Mouse (Mus musculus) ES-E14 (cell line): Measurements from ENCODE around the gene Plxnb1. TPM values are rescaled to one million over a fixed set of nuclear protein-coding genes. Genes with fewer than 3 reads are reported as not detected.

ENCODE experiments used
- DNase-seq: peaks from one replicate; pipeline ENCODE4 v3.0.0-alpha.2; 2013; ENCODE audit warnings: low read depth, low spot score
- H3K27ac ChIP-seq: 2 replicates; pipeline ENCODE4 v1.5.1; 2012; ENCODE audit warnings: low read depth, mild to moderate bottlenecking, low read length, moderate library complexity, mixed read lengths; ENCODE audit not compliant: poor library complexity, insufficient read depth, severe bottlenecking
- H3K36me3 ChIP-seq: 2 replicates; pipeline ENCODE4 v1.6.1; 2012; ENCODE audit warnings: mild to moderate bottlenecking, low read length, moderate library complexity, mixed read lengths; ENCODE audit not compliant: control insufficient read depth, poor library complexity, insufficient read depth, severe bottlenecking
- H3K4me1 ChIP-seq, 2 experiments: fragments of 150-350 bp in 1 of 2; sonication (generic) in 1 of 2; 2 replicates each; pipeline ENCODE4 v1.6.1; 2012; ENCODE audit warnings: low read length in 2 of 2, mild to moderate bottlenecking in 1 of 2, mixed read lengths in 1 of 2; ENCODE audit not compliant: control insufficient read depth in 2 of 2, insufficient read depth in 2 of 2, poor library complexity in 1 of 2
- H3K4me3 ChIP-seq, 2 experiments: fragments of 150-350 bp in 1 of 2; sonication (generic) in 1 of 2; 2 replicates each; pipeline ENCODE4 v1.5.1; 2012; ENCODE audit warnings: low read length in 2 of 2, low read depth in 1 of 2, mild to moderate bottlenecking in 1 of 2, mixed read lengths in 1 of 2; ENCODE audit not compliant: insufficient read depth in 1 of 2, poor library complexity in 1 of 2, severe bottlenecking in 1 of 2
- H3K9ac ChIP-seq: 2 replicates; pipeline ENCODE4 v1.6.1; 2012; ENCODE audit warnings: low read depth, mild to moderate bottlenecking, low read length, mixed read lengths; ENCODE audit not compliant: poor library complexity, insufficient read depth, severe bottlenecking
- H3K9me3 ChIP-seq: fragments of 150-350 bp; sonication (generic); 2 replicates; pipeline ENCODE4 v1.6.1; 2012; ENCODE audit warnings: low read depth, mild to moderate bottlenecking, low read length; ENCODE audit not compliant: control insufficient read depth, insufficient read depth
- CHD2 ChIP-seq: IDR thresholded peaks from 2 replicates; pipeline ENCODE4 v1.6.1; 2014; ENCODE audit warnings: mild to moderate bottlenecking, low read depth, low read length, inconsistent platforms
- HCFC1 ChIP-seq: IDR thresholded peaks from 2 replicates; pipeline ENCODE4 v1.6.1; 2012; ENCODE audit warnings: low read length, inconsistent platforms, borderline replicate concordance; ENCODE audit not compliant: insufficient read depth
- MAFK ChIP-seq: IDR thresholded peaks from 2 replicates; pipeline ENCODE4 v1.6.1; 2014; ENCODE audit warnings: mild to moderate bottlenecking, low read depth, low read length, inconsistent platforms; ENCODE audit not compliant: insufficient read depth
- ZC3H11A ChIP-seq: IDR thresholded peaks from 2 replicates; pipeline ENCODE4 v1.6.1; 2012; ENCODE audit warnings: low read depth, mild to moderate bottlenecking, inconsistent platforms, low read length, borderline replicate concordance
- ZNF384 ChIP-seq: IDR thresholded peaks from 2 replicates; pipeline ENCODE4 v1.6.1; 2012; ENCODE audit warnings: low read depth, low read length, inconsistent platforms
- in situ Hi-C, 2 experiments: fragments of 600-800 bp; cut with MboI; formaldehyde crosslinking; loops; one replicate each; pipeline ENCODE4 v1.15.1; 2025; ENCODE audit warnings: low sequenced_read_pairs in 2 of 2, inconsistent platforms in 1 of 2; ENCODE audit not compliant: unreplicated experiment in 2 of 2
- total RNA-seq: library from RNA; depleted of rRNA; stranded (reverse); fragments of 300-350 nt; gene quantifications from 2 replicates; pipeline ENCODE4 v1.2.3, GENCODE M21; 2012

Gene Plxnb1
- total RNA-seq, 1 experiment = 17.8 TPM

DNA sequence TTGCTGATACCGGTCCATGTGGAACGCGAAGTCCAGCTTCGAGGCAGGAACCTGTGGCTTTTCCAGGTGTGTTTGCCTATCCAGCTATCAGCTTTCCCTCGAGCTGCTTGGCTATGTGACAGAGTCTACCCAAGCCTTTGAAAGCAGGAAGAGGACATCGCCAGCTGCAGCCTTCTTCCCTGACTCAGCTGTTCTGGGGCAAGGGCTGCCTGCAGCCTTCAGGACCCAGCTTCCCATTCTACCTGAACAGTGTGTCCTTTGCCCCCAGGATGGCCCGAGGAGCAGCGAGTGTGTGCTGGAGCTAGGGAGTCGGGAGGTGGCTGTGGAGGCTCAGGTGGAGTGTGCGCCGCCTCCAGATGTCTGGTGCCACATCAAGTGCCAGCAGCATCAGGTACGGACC lies 10.5 kb downstream of the Plxnb1 start:
- DNase-seq = no peak
- in situ Hi-C loops = no loop called here
- Histone ChIP-seq H3K4me1 (no peaks in the 10 kb centered on the region), H3K27ac (no peak overlapping the region), H3K36me3 (peaks cover 65% of the 10 kb centered on the region), H3K4me3 (no peak overlapping the region), H3K9ac (no peak overlapping the region), H3K9me3 (no peaks in the 10 kb centered on the region)
- TF ChIP-seq ZC3H11A (no peak), ZNF384 (no peak), HCFC1 (no peak)

DNA sequence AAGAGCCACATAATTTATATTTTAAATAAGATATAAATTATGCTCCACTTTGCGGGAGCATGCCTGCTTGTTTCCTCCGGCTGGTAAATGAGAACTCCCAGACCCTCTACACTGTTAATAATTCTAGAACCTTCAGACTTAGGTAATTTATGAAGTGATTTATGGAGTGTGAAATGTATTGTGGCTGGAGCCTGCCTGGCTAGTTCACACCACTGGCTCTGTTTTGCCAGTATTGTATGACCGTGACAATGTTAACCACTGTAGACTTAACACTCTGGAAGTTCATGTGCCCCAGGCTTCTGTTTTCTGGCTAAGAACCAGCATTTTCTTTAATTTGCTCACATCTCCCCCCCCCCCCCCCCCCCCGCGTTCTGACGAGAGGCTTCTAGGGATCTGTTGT lies 12.2 kb downstream of the Plxnb1 start:
- TF ChIP-seq MAFK (no peak), ZC3H11A (no peak), CHD2 (no peak), ZNF384 (no peak), HCFC1 (no peak)
- Histone ChIP-seq H3K36me3 (peaks cover 72% of the 10 kb centered on the region), H3K4me3 (no peak overlapping the region), H3K4me1 (no peaks in the 10 kb centered on the region), H3K27ac (no peak overlapping the region), H3K9me3 (no peaks in the 10 kb centered on the region), H3K9ac (no peak overlapping the region)
- in situ Hi-C loops = no loop called here
- no peak for DNase-seq

DNA sequence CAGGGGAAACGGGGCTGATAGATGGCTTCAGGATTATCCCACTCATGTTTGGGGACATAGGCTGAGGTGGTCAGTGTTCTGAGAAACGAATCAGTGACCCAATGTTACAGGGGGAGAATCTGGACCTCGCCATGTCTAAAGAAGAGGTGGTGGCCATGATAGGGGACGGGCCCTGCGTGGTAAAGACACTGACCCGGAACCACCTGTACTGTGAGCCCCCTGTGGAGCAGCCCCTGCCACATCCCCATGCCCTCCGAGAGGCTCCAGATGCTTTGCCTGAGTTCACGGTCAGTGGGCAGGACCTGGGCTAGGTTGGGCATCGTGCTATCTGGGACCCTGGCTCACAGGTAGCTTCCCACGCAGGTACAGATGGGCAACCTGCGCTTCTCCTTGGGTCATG lies 15.1 kb downstream of the Plxnb1 start:
- in situ Hi-C loops = no loop called here
- H3K27ac ChIP-seq = no peak overlapping the region
- no peaks in the 10 kb centered on the region for H3K4me1 ChIP-seq
- H3K9ac ChIP-seq = no peak overlapping the region
- peaks cover 80% of the 10 kb centered on the region for H3K36me3 ChIP-seq
- no peak for DNase-seq
- H3K9me3 ChIP-seq = no peaks in the 10 kb centered on the region
- TF ChIP-seq MAFK = no peak
- no peak for TF ChIP-seq ZC3H11A
- TF ChIP-seq ZNF384 = no peak
- TF ChIP-seq HCFC1 = no peak
- no peak for TF ChIP-seq CHD2
- no peak overlapping the region for H3K4me3 ChIP-seq

DNA sequence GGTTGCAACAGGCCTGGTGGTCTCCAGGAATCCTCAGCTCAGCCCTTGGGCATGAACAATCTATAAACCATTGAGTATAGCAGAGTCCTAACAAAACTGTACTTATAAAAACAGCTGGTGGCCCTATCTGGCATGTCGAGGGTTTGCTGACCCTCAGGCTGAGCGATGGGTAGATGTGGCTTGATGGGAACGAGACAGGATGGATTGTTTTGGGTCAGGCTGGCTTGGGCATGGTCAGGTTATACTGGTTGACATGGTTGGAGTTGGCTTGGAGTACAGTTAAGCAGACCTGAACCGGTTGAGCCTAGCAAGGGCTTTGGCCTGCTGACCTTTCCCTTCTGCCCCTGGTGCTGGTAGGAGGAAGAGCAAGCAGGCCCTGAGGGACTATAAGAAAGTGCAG lies 15.9 kb downstream of the Plxnb1 start:
- peaks cover 79% of the 10 kb centered on the region for H3K36me3 ChIP-seq
- no peaks in the 10 kb centered on the region for H3K4me1 ChIP-seq
- in situ Hi-C loops = no loop called here
- no peak for TF ChIP-seq ZNF384
- TF ChIP-seq HCFC1 = no peak
- TF ChIP-seq MAFK = no peak
- TF ChIP-seq ZC3H11A = no peak
- TF ChIP-seq CHD2 = no peak
- H3K4me3 ChIP-seq = no peak overlapping the region
- H3K27ac ChIP-seq = no peak overlapping the region
- no peak overlapping the region for H3K9ac ChIP-seq
- H3K9me3 ChIP-seq = no peaks in the 10 kb centered on the region
- DNase-seq = no peak

DNA sequence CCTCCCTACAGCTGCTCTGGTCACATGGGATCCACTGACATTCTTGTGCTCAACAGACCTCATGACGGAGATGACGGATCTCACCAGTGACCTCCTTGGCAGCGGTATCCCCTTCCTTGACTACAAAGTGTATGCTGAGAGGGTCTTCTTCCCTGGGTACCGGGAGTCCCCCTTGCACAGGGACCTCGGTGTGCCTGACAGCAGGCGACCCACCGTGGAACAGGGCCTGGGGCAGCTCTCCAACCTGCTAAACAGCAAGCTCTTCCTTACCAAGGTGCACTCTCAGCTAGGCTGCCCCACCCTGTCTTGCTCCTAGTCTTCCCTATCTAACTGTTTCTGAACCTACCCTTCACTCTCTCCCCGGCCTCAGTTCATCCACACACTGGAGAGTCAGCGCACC lies 16.4 kb downstream of the Plxnb1 start:
- H3K27ac ChIP-seq = no peak overlapping the region
- in situ Hi-C loops = no loop called here
- peaks cover 79% of the 10 kb centered on the region for H3K36me3 ChIP-seq
- no peak for TF ChIP-seq CHD2
- no peak for TF ChIP-seq HCFC1
- no peak for TF ChIP-seq ZC3H11A
- no peak for TF ChIP-seq ZNF384
- no peak for TF ChIP-seq MAFK
- H3K9ac ChIP-seq = no peak overlapping the region
- DNase-seq = no peak
- no peaks in the 10 kb centered on the region for H3K4me1 ChIP-seq
- H3K4me3 ChIP-seq = no peak overlapping the region
- no peaks in the 10 kb centered on the region for H3K9me3 ChIP-seq
